Mouse (Mus musculus) forebrain, embryonic 12.5 days (tissue): ENCODE measurements around the gene Tnip1. TPM values are rescaled to one million over a fixed set of nuclear protein-coding genes. Genes with fewer than 3 reads are reported as not detected.

ENCODE experiments used
- ATAC-seq: fragments of 200-750 bp; cut with Nextera tagmentation; 2 replicates; pipeline ENCODE4 v1.8.0; 2017; ENCODE audit warnings: moderate TSS enrichment; ENCODE audit not compliant: low FRiP score
- H3K27ac ChIP-seq: fragments of 300-500 bp; sonication (generic); 2 replicates; pipeline ENCODE4 v1.5.1; 2016; ENCODE audit warnings: mild to moderate bottlenecking
- H3K27me3 ChIP-seq: fragments of 300-500 bp; sonication (generic); 2 replicates; pipeline ENCODE4 v1.6.1; 2016; ENCODE audit warnings: mild to moderate bottlenecking
- H3K36me3 ChIP-seq: fragments of 300-500 bp; sonication (generic); replicated peaks from 2 replicates; pipeline ENCODE4 v1.6.1; 2016; ENCODE audit warnings: mild to moderate bottlenecking
- H3K4me1 ChIP-seq: fragments of 300-500 bp; sonication (generic); 2 replicates; pipeline ENCODE4 v1.6.1; 2016
- H3K4me2 ChIP-seq: fragments of 300-500 bp; sonication (generic); 2 replicates; pipeline ENCODE4 v1.6.1; 2016; ENCODE audit warnings: mild to moderate bottlenecking, moderate library complexity
- H3K4me3 ChIP-seq: fragments of 300-500 bp; sonication (generic); replicated peaks from 2 replicates; pipeline ENCODE4 v1.5.1; 2016; ENCODE audit warnings: mild to moderate bottlenecking
- H3K9ac ChIP-seq: fragments of 300-500 bp; sonication (generic); 2 replicates; pipeline ENCODE4 v1.6.1; 2016; ENCODE audit warnings: mild to moderate bottlenecking
- H3K9me3 ChIP-seq: fragments of 300-500 bp; sonication (generic); 2 replicates; pipeline ENCODE4 v1.6.1; 2016
- WGBS: fragments of 180-500 bp; shearing (Covaris S2); methylation state at CpG from one replicate; pipeline ENCODE4 v1.1.7; 2016; 5-methylcytosine and 5-hydroxymethylcytosine counted together
- polyA plus RNA-seq: library from polyadenylated mRNA; unstranded; fragments of >200 nt; fragmentation: Nextera tagmentation; extraction: Ambion mirVana; gene quantifications from 2 replicates; pipeline ENCODE4 v1.2.1, GENCODE M21; 2016

The Tnip1 gene
- polyA plus RNA-seq, 1 experiment from 2014 or later: 12.1 TPM

- Histone ChIP-seq H3K9me3 (no peaks in the 10 kb centered on the region), H3K4me1 (peaks cover 6% of the 10 kb centered on the region), H3K27me3 (no peaks in the 10 kb centered on the region), H3K27ac (no peak overlapping the region), H3K36me3 (peaks cover 6% of the 10 kb centered on the region), H3K4me3 (no peak overlapping the region), H3K4me2 (no peak overlapping the region), H3K9ac (no peak overlapping the region)
- ATAC-seq: no peak
- 45% methylated on average over 4 of the region's 4 CpGs for WGBS
Measured at GRCm38 (mm10) chr11:54879434-54879833, 83.3 kb downstream of the Tnip1 start.

- Histone ChIP-seq H3K4me3 (no peak overlapping the region), H3K4me1 (peaks cover 6% of the 10 kb centered on the region), H3K9ac (no peak overlapping the region), H3K36me3 (peaks cover 11% of the 10 kb centered on the region), H3K9me3 (no peaks in the 10 kb centered on the region), H3K27ac (no peak overlapping the region), H3K27me3 (no peaks in the 10 kb centered on the region), H3K4me2 (no peak overlapping the region)
- 84% methylated on average over 6 of the region's 6 CpGs for WGBS
- ATAC-seq: no peak
Measured at GRCm38 (mm10) chr11:54878893-54879292, 83.8 kb downstream of the Tnip1 start.

GRCm38 (mm10) chr11:54876031-54876430, 86.7 kb downstream of the Tnip1 start:
- 88% methylated on average over 5 of the region's 5 CpGs for WGBS
- Histone ChIP-seq H3K4me1 (peaks cover 3% of the 10 kb centered on the region), H3K4me3 (no peak overlapping the region), H3K27ac (no peak overlapping the region), H3K4me2 (no peak overlapping the region), H3K36me3 (peaks cover 38% of the 10 kb centered on the region), H3K9me3 (no peaks in the 10 kb centered on the region), H3K27me3 (no peaks in the 10 kb centered on the region), H3K9ac (no peak overlapping the region)
- ATAC-seq: no peak

GRCm38 (mm10) chr11:54871831-54872537, 90.7 kb downstream of the Tnip1 start:
- no peak for ATAC-seq
- no peak overlapping the region for H3K9ac ChIP-seq
- H3K4me1 ChIP-seq: peaks cover 21% of the 10 kb centered on the region
- no peaks in the 10 kb centered on the region for H3K27me3 ChIP-seq
- H3K4me3 ChIP-seq: no peak overlapping the region
- no peaks in the 10 kb centered on the region for H3K9me3 ChIP-seq
- peak overlapping the region; percentile 11; the same call in 1 of the 2 replicates for H3K27ac ChIP-seq
- no peak overlapping the region for H3K4me2 ChIP-seq
- peaks cover 55% of the 10 kb centered on the region for H3K36me3 ChIP-seq
- 80% methylated on average over 7 of the region's 7 CpGs for WGBS

- H3K36me3 ChIP-seq: peaks cover 48% of the 10 kb centered on the region
- WGBS: 81% methylated on average over 3 of the region's 3 CpGs
- peaks cover 25% of the 10 kb centered on the region for H3K4me1 ChIP-seq
Measured at GRCm38 (mm10) chr11:54869318-54869717, 93.4 kb downstream of the Tnip1 start.

GRCm38 (mm10) chr11:54868445-54868844, 94.3 kb downstream of the Tnip1 start:
- Histone ChIP-seq H3K4me1 (peaks cover 25% of the 10 kb centered on the region), H3K36me3 (peaks cover 40% of the 10 kb centered on the region), H3K27ac (no peak overlapping the region), H3K27me3 (no peaks in the 10 kb centered on the region), H3K9ac (no peak overlapping the region), H3K9me3 (no peaks in the 10 kb centered on the region), H3K4me2 (peak overlapping the region; percentile 65), H3K4me3 (0 out of 2 replicates have a peak overlapping the region, but pooled peaks have one; percentile 0)
- 83% methylated on average over 2 of the region's 2 CpGs for WGBS
- no peak for ATAC-seq

More at GRCm38 (mm10) chr11:54869318-54869717, 93.4 kb downstream of the Tnip1 start:
- Histone ChIP-seq H3K4me3 (no peak overlapping the region), H3K9me3 (no peaks in the 10 kb centered on the region), H3K27ac (no peak overlapping the region), H3K27me3 (no peaks in the 10 kb centered on the region), H3K4me2 (no peak overlapping the region), H3K9ac (no peak overlapping the region)
- no peak for ATAC-seq

GRCm38 (mm10) chr11:54867903-54868434, 94.7 kb downstream of the Tnip1 start:
- Histone ChIP-seq H3K4me2 (peak overlapping the region; percentile 65), H3K9me3 (no peaks in the 10 kb centered on the region), H3K9ac (0 out of 2 replicates have a peak overlapping the region, but pooled peaks have one; percentile 9), H3K27me3 (no peaks in the 10 kb centered on the region), H3K4me3 (peak overlapping the region; percentile 92), H3K36me3 (peaks cover 36% of the 10 kb centered on the region), H3K27ac (no peak overlapping the region), H3K4me1 (peaks cover 28% of the 10 kb centered on the region)
- ATAC-seq: no peak
- WGBS: 87% methylated on average over 3 of the region's 3 CpGs

GRCm38 (mm10) chr11:54867049-54867385, 95.7 kb downstream of the Tnip1 start:
- 5% methylated on average over 5 of the region's 5 CpGs for WGBS
- peak overlapping the region; percentile 98 for H3K9ac ChIP-seq
- no peaks in the 10 kb centered on the region for H3K9me3 ChIP-seq
- peak overlapping the region; percentile 92 for H3K27ac ChIP-seq
- peaks cover 27% of the 10 kb centered on the region for H3K36me3 ChIP-seq
- H3K4me2 ChIP-seq: peak overlapping the region; percentile 65
- H3K4me3 ChIP-seq: peak overlapping the region; percentile 92
- H3K4me1 ChIP-seq: peaks cover 28% of the 10 kb centered on the region
- H3K27me3 ChIP-seq: no peaks in the 10 kb centered on the region
- ATAC-seq: 0 out of 2 replicates have a peak, but pooled peaks have one; percentile 42

- peaks cover 21% of the 10 kb centered on the region for H3K36me3 ChIP-seq
- no peaks in the 10 kb centered on the region for H3K27me3 ChIP-seq
- H3K4me2 ChIP-seq: peak within 1 kb of the TSS; percentile 65
- peak within 1 kb of the TSS; percentile 92 for H3K4me3 ChIP-seq
- no peaks in the 10 kb centered on the region for H3K9me3 ChIP-seq
- H3K27ac ChIP-seq: peak within 1 kb of the TSS; percentile 92
- peak; percentile 85 for ATAC-seq
- peaks cover 28% of the 10 kb centered on the region for H3K4me1 ChIP-seq
- H3K9ac ChIP-seq: peak within 1 kb of the TSS; percentile 98
- under 1% methylated on average over 106 of the region's 107 CpGs for WGBS
Measured at GRCm38 (mm10) chr11:54866119-54867048, 96.3 kb downstream of the Tnip1 start, which contains the start of gene Hint1. TSS of gene Hint1 (plus strand) at chr11:54866383.

GRCm38 (mm10) chr11:54865330-54866085, 97.2 kb downstream of the Tnip1 start:
- no peak for ATAC-seq
- peaks cover 28% of the 10 kb centered on the region for H3K4me1 ChIP-seq
- H3K9ac ChIP-seq: peak overlapping the region; percentile 98
- no peaks in the 10 kb centered on the region for H3K27me3 ChIP-seq
- peaks cover 12% of the 10 kb centered on the region for H3K36me3 ChIP-seq
- peak overlapping the region; percentile 65 for H3K4me2 ChIP-seq
- H3K4me3 ChIP-seq: peak overlapping the region; percentile 92
- peak overlapping the region; percentile 92 for H3K27ac ChIP-seq
- 76% methylated on average over 6 of the region's 6 CpGs for WGBS
- no peaks in the 10 kb centered on the region for H3K9me3 ChIP-seq

GRCm38 (mm10) chr11:54862621-54863520, 99.8 kb downstream of the Tnip1 start:
- no peaks in the 10 kb centered on the region for H3K9me3 ChIP-seq
- H3K36me3 ChIP-seq: no peaks in the 10 kb centered on the region
- no peak overlapping the region for H3K27ac ChIP-seq
- WGBS: 47% methylated on average over 10 of the region's 10 CpGs
- ATAC-seq: no peak
- H3K27me3 ChIP-seq: no peaks in the 10 kb centered on the region
- H3K9ac ChIP-seq: no peak overlapping the region
- H3K4me1 ChIP-seq: peaks cover 19% of the 10 kb centered on the region
- no peak overlapping the region for H3K4me3 ChIP-seq
- no peak overlapping the region for H3K4me2 ChIP-seq
